Mouse (Mus musculus) frontal cortex, postnatal 36 days (tissue): ENCODE results near the gene Zfp442.
"Not testable (repeated sequence)": the region's sequence is repeated elsewhere in the genome, so short reads cannot be mapped to it uniquely, and the experiment has no call there.

Experiments used
- DNase-seq, 2 experiments: peaks; one replicate each; pipeline ENCODE4 v3.0.0; 2022; ENCODE audit warnings: low spot score in 2 of 2

Zfp442 gene

GRCm38 (mm10) chr2:150451180-150451919 is at the start of gene Zfp442:
Gene Zfp442, minus strand, starts transcription at chr2:150451486.
- peak; percentile 61 to 72 for DNase-seq

GRCm38 (mm10) chr2:150500124-150500973 is 49.1 kb upstream of the Zfp442 start:
- DNase-seq = not testable (repeated sequence)

- DNase-seq = no peak
These were observed 41.7 kb upstream of the Zfp442 start for GRCm38 (mm10) chr2:150493031-150493430.

DNA sequence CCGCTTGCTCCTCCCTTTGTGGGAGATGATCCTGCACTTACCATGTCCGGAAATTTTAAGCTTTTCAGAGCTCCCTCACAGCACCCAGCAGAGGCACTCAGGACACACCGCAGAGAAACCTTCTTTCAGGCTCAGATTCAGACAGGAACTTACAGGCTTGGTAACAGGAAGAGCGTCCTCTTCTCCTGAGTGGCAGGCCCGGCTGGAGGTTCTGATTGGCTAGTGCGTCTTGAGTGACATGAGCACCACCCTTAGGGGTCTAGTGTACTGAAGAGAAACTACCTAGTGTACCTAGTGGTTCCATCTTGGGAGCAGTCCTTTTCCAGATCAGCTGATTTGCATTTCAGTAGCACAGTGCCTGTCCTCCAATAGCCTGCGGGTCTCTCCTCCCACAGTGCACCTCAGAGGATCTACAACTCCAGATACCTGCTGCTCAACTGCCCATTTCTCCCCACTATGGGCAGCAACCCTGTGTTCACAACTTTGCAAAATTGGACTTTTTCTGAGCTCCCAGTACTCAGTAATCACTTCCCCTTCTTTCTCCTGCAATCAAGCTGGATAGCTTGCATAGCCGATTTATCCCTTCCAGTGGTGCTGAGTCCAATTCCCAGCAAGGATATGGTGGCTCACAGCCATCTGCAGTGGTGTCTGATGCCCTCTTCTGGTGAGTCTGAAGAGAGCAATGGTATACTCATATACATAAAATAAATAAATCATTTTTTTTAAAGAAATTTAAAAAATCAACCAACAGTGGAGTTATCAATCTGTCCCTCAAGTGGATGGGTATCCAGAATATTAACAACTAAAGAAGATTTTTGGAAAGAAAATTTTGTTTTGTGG is 33.9 kb upstream of the Zfp442 start, which contains the start of gene Zfp345:
Gene Zfp345, minus strand, starts transcription at position 153 of the 840 bp plus-strand sequence.
- DNase-seq = not testable (repeated sequence)

GRCm38 (mm10) chr2:150439084-150439483 is 12.2 kb downstream of the Zfp442 start:
- not testable (repeated sequence) for DNase-seq

- not testable (repeated sequence) for DNase-seq
These were observed 39.1 kb downstream of the Zfp442 start for GRCm38 (mm10) chr2:150412146-150412545.

DNA sequence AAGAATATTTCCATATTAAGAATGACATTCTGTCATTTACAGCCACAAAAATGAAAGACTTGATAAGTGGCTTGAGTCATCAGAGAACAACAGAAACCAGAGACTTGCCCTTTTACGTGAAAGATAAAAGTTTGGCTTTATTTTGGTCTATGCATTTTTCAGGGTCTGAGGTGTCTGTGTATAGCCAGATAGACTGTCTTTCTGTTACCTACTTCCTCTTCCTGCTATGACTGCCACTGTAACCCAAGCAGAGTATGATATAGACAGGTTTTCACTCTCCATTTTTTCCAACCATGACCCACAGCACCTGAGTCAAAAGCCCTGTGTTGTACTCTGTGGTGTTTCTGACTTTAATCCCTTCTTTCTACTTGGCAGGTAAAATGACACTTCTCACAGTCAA is 61.1 kb downstream of the Zfp442 start:
- no peak for DNase-seq

DNA sequence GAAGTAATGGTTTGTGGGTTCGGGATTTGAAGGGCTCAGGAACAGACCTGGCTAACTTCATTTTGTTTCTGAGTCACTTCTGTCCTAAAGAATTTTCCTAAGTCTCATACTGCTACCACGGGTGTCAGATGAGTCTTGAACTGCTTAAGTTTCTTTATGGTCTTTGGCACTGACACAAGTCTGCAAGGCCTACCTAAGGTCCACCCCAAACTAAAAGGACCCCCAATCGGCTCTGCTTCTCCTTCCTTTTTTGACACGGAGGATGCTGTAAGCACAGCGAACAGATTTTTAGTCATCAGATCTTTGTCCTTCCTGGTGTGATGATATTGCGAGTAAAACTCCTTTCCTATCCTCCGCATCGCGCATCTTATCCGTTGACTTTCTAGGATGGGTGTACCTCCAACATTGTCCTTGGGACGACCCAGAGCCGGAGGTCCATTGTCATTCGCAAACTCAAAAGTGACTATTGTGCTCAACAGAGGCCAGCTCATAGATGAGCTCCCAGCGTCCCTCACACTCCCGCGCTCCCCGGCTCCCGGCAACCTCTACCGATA is 65.7 kb downstream of the Zfp442 start:
- not testable (repeated sequence) for DNase-seq

DNA sequence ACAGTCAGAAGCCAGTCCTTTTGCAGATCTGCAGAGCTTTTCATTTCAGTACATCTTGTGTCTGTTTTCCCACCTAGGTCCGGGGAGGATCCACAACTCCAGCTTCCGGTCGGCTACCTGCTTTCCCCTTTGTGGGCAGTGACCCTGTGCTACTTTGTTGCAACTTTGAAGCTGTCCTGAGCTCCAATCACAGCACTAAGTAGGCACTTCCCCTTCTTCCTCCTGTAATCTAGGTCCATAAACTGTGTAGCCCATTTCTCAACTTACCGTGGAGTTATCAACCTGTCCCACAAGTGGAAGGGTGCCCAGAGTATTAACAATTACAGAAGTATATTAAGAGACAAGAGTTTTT is 88.4 kb downstream of the Zfp442 start:
- DNase-seq = no peak

DNA sequence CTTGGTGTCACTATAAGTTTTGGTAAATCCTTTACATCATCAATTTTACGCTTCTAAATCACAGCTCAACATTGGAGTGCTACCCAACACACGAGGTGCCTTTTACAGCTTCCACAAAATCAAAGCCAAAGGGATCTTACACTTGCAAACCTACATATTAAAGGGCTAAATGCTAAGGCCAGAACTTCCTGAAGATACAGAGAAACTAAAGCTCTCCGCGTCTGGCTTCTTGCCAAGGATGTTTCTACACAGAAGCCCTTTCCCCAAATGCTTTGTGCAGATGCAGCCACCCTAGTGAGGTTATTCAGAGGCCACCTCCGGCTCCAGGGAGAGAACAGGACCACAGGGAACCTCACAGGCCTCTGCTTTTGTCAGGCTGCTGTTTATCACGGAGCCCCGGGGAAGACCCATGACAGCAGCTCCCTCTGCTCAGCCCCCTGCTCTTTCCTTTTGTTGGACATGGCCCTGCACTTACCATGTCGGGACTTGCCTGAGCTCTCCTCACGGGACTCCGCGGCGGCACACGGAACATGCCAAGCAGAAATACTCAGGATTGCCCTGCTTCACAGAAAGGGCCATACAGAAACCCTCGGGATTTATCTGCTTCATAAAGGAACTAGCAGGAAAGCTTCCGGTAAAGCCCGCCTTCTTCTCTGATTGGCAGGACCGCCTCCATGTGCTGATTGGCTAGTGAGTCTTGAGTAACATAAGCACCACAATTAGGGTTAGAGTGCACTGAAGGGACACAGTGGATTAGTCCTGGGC is 89.0 kb downstream of the Zfp442 start, which contains the start of gene 3300002I08Rik:
Gene 3300002I08Rik, minus strand, starts transcription at position 653 of the 765 bp plus-strand sequence.
- DNase-seq = peak; percentile 80 to 93
